Mouse (Mus musculus): Measurements from ENCODE around the gene Cdc42bpa. TPM values are rescaled to one million over a fixed set of nuclear protein-coding genes. Genes with fewer than 3 reads are reported as not detected.

Cdc42bpa gene
- total RNA-seq, 4 experiments from 2014 or later = 18.8 to 27.4 (median 24.2) TPM

GRCm38 (mm10) chr1:180191112-180191511, 230.8 kb downstream of the Cdc42bpa start:
- DNase-seq (ENCODE audit: low spot score in 2 of 2) = no peak

GRCm38 (mm10) chr1:180191651-180192220, 231.5 kb downstream of the Cdc42bpa start:
- no peak for DNase-seq (ENCODE audit: low spot score in 2 of 2)

- no peak for DNase-seq (ENCODE audit: low spot score in 2 of 2)
Observed at GRCm38 (mm10) chr1:180192866-180193265, 232.6 kb downstream of the Cdc42bpa start.

- DNase-seq (ENCODE audit: low spot score in 2 of 2) = no peak
Observed at GRCm38 (mm10) chr1:180193391-180193935, 233.2 kb downstream of the Cdc42bpa start.

GRCm38 (mm10) chr1:180194048-180194447, 233.8 kb downstream of the Cdc42bpa start:
- no peak for DNase-seq (ENCODE audit: low spot score in 2 of 2)

GRCm38 (mm10) chr1:180194781-180195471, 234.7 kb downstream of the Cdc42bpa start:
- peak; percentile 56 to 80 for DNase-seq (ENCODE audit: low spot score in 2 of 2)

- DNase-seq (ENCODE audit: low spot score in 2 of 2) = peak; percentile 98
Observed at GRCm38 (mm10) chr1:180195703-180196381, 235.6 kb downstream of the Cdc42bpa start.

GRCm38 (mm10) chr1:180196508-180196907, 236.2 kb downstream of the Cdc42bpa start:
- DNase-seq (ENCODE audit: low spot score in 2 of 2) = no peak

- DNase-seq (ENCODE audit: low spot score in 2 of 2) = no peak
Observed at GRCm38 (mm10) chr1:180197956-180198355, 237.7 kb downstream of the Cdc42bpa start.

- DNase-seq (ENCODE audit: low spot score in 2 of 2) = no peak
Observed at GRCm38 (mm10) chr1:180198959-180199714, 238.9 kb downstream of the Cdc42bpa start, which contains the start of gene Coq8a. Gene Coq8a (minus strand): TSS chr1:180199602.

- DNase-seq (ENCODE audit: low spot score in 2 of 2) = no peak
Observed at GRCm38 (mm10) chr1:180199715-180200050, 239.4 kb downstream of the Cdc42bpa start.

GRCm38 (mm10) chr1:180200722-180201121, 240.4 kb downstream of the Cdc42bpa start:
- DNase-seq (ENCODE audit: low spot score in 2 of 2) = no peak

GRCm38 (mm10) chr1:180208370-180208769, 248.1 kb downstream of the Cdc42bpa start:
- DNase-seq (ENCODE audit: low spot score in 2 of 2) = no peak

- DNase-seq (ENCODE audit: low spot score in 2 of 2) = peak; percentile 41 to 62
Observed at GRCm38 (mm10) chr1:180210031-180210432, 249.8 kb downstream of the Cdc42bpa start.

- DNase-seq (ENCODE audit: low spot score in 2 of 2) = peak in 1 of 2 experiments; percentile 51
Observed at GRCm38 (mm10) chr1:180210781-180211271, 250.6 kb downstream of the Cdc42bpa start.

GRCm38 (mm10) chr1:180212911-180213310, 252.6 kb downstream of the Cdc42bpa start:
- DNase-seq (ENCODE audit: low spot score in 2 of 2) = no peak

GRCm38 (mm10) chr1:180215044-180215443, 254.8 kb downstream of the Cdc42bpa start:
- DNase-seq (ENCODE audit: low spot score in 2 of 2) = peak in 1 of 2 experiments; percentile 44

All from gastrocnemius, adult 8-10 months (tissue).